Mouse (Mus musculus): ENCODE results near the gene Rprd1b. TPM values are rescaled to one million over a fixed set of nuclear protein-coding genes. Genes with fewer than 3 reads are reported as not detected.
"Not testable (repeated sequence)": the region's sequence is repeated elsewhere in the genome, so short reads cannot be mapped to it uniquely, and the experiment has no call there.

Gene Rprd1b
- polyA plus RNA-seq, 1 experiment from 2014 or later, result 40.7 TPM

- WGBS, result 65% methylated on average over 4 of the region's 4 CpGs
- Histone ChIP-seq H3K9me3 (no peaks in the 10 kb centered on the region), H3K27me3 (replicated peaks) (no peaks in the 10 kb centered on the region), H3K4me2 (no peak overlapping the region), H3K9ac (no peak overlapping the region), H3K4me1 (no peaks in the 10 kb centered on the region), H3K36me3 (peaks cover 26% of the 10 kb centered on the region), H3K4me3 (replicated peaks) (no peak overlapping the region), H3K27ac (no peak overlapping the region)
- ATAC-seq (ENCODE audit: insufficient read depth, low FRiP score, low read depth), result no peak
These were observed 17.9 kb downstream of the Rprd1b start for GRCm38 (mm10) chr2:158046186-158046585.

- no peak overlapping the region for H3K4me3 ChIP-seq (replicated peaks)
- no peak overlapping the region for H3K27ac ChIP-seq
- H3K27me3 ChIP-seq (replicated peaks), result no peaks in the 10 kb centered on the region
- 61% methylated on average over 3 of the region's 3 CpGs for WGBS
- no peaks in the 10 kb centered on the region for H3K4me1 ChIP-seq
- no peak overlapping the region for H3K4me2 ChIP-seq
- no peak overlapping the region for H3K9ac ChIP-seq
- H3K9me3 ChIP-seq, result no peaks in the 10 kb centered on the region
- peaks cover 34% of the 10 kb centered on the region for H3K36me3 ChIP-seq
- ATAC-seq (ENCODE audit: insufficient read depth, low FRiP score, low read depth), result no peak; the same call in 1 of the 2 replicates
These were observed 19.6 kb downstream of the Rprd1b start for GRCm38 (mm10) chr2:158047903-158048302.

- H3K36me3 ChIP-seq, result peaks cover 29% of the 10 kb centered on the region
- ATAC-seq (ENCODE audit: insufficient read depth, low FRiP score, low read depth), result no peak
These were observed 20.4 kb downstream of the Rprd1b start for GRCm38 (mm10) chr2:158048718-158049117.

DNA sequence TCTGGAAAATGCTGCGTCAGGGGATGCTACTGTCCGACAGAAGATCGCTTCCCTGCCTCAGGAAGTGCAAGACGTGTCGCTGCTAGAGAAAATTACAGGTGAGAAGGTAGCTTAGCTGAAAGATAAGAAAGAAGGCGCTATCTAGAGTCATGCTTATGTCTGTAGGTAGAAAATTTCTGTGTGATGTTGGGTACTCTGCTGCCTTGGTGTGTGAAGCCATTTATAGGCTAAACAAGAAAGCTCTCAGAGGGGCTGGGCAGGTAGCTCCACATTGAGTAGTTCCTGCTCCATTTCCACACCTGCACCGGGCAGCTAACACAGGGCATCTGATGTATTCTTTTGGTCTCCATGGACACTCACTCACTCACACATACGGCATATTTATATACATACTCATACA, 21.8 kb downstream of the Rprd1b start:
- no peak for ATAC-seq (ENCODE audit: insufficient read depth, low FRiP score, low read depth)
- Histone ChIP-seq H3K36me3 (peaks cover 33% of the 10 kb centered on the region), H3K27ac (no peak overlapping the region; the same call in 1 of the 2 replicates), H3K9ac (no peak overlapping the region), H3K4me2 (no peak overlapping the region), H3K4me3 (replicated peaks) (no peak overlapping the region), H3K9me3 (no peaks in the 10 kb centered on the region), H3K4me1 (no peaks in the 10 kb centered on the region), H3K27me3 (replicated peaks) (no peaks in the 10 kb centered on the region)
- WGBS, result 90% methylated on average over 8 of the region's 8 CpGs

More at GRCm38 (mm10) chr2:158048718-158049117, 20.4 kb downstream of the Rprd1b start:
- Histone ChIP-seq H3K27ac (no peak overlapping the region), H3K9ac (no peak overlapping the region), H3K9me3 (no peaks in the 10 kb centered on the region), H3K27me3 (replicated peaks) (no peaks in the 10 kb centered on the region), H3K4me1 (no peaks in the 10 kb centered on the region), H3K4me2 (no peak overlapping the region), H3K4me3 (replicated peaks) (no peak overlapping the region)
- WGBS, result 93% methylated on average over 1 of the region's 1 CpGs

- H3K27me3 ChIP-seq (replicated peaks), result no peaks in the 10 kb centered on the region
- no peak overlapping the region for H3K4me2 ChIP-seq
- no peaks in the 10 kb centered on the region for H3K4me1 ChIP-seq
- H3K36me3 ChIP-seq, result peaks cover 30% of the 10 kb centered on the region; the same call in 1 of the 2 replicates
- H3K4me3 ChIP-seq (replicated peaks), result no peak overlapping the region
- H3K27ac ChIP-seq, result no peak overlapping the region
- no peak overlapping the region for H3K9ac ChIP-seq
- WGBS, result 84% methylated on average over 3 of the region's 3 CpGs
- ATAC-seq (ENCODE audit: insufficient read depth, low FRiP score, low read depth), result no peak
- no peaks in the 10 kb centered on the region for H3K9me3 ChIP-seq
These were observed 26.3 kb downstream of the Rprd1b start for GRCm38 (mm10) chr2:158054596-158054995.

- H3K27ac ChIP-seq; H3K9ac ChIP-seq; ATAC-seq (ENCODE audit: insufficient read depth, low FRiP score, low read depth); H3K27me3 ChIP-seq (replicated peaks); H3K9me3 ChIP-seq; H3K4me3 ChIP-seq (replicated peaks); H3K4me2 ChIP-seq; H3K4me1 ChIP-seq: not testable (repeated sequence)
- 88% methylated on average over 8 of the region's 8 CpGs for WGBS
- peaks cover 30% of the 10 kb centered on the region for H3K36me3 ChIP-seq
These were observed 27.1 kb downstream of the Rprd1b start for GRCm38 (mm10) chr2:158055383-158055782.

DNA sequence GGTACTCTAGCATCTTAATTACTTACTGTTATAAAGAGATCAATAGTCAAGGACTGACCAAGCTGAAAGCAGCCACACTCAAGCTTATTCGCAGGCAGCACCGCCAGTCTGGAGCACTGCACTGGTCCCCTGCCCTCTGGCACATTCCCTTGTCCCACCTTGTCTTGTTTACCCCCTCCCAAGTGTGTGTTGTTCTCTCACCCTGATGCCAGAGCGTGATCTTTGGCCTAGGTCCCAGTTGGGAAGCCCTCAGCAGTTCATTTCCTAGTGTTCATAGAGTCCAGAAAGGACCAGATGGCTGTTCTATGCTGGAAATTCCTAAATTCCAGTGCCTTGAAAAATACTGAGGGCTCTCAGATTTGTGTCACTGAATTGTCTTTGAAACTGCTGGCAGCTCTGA, 28.7 kb downstream of the Rprd1b start:
- no peaks in the 10 kb centered on the region for H3K9me3 ChIP-seq
- no peak overlapping the region for H3K4me2 ChIP-seq
- no peaks in the 10 kb centered on the region for H3K27me3 ChIP-seq (replicated peaks)
- no peak overlapping the region for H3K9ac ChIP-seq
- ATAC-seq (ENCODE audit: insufficient read depth, low FRiP score, low read depth), result no peak
- peaks cover 35% of the 10 kb centered on the region for H3K36me3 ChIP-seq
- no peaks in the 10 kb centered on the region for H3K4me1 ChIP-seq
- H3K4me3 ChIP-seq (replicated peaks), result no peak overlapping the region
- no peak overlapping the region for H3K27ac ChIP-seq
- WGBS, result 92% methylated on average over 3 of the region's 3 CpGs

DNA sequence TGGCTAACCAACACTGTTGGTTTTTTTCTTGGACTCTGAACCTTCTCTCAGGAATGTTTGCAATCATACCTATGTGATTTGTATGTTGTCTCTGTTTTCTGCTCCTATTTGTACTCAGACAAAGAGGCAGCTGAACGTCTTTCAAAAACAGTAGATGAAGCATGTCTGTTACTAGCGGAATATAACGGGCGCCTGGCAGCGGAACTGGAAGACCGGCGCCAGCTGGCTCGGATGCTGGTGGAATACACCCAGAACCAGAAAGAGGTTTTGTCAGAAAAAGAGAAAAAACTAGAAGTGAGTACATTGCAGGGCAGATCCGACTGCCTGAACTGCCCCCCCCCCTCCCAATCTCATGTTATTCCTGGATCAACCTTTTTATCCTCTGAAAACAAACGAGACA, 30.2 kb downstream of the Rprd1b start:
- 84% methylated on average over 10 of the region's 10 CpGs for WGBS
- peaks cover 37% of the 10 kb centered on the region for H3K36me3 ChIP-seq

DNA sequence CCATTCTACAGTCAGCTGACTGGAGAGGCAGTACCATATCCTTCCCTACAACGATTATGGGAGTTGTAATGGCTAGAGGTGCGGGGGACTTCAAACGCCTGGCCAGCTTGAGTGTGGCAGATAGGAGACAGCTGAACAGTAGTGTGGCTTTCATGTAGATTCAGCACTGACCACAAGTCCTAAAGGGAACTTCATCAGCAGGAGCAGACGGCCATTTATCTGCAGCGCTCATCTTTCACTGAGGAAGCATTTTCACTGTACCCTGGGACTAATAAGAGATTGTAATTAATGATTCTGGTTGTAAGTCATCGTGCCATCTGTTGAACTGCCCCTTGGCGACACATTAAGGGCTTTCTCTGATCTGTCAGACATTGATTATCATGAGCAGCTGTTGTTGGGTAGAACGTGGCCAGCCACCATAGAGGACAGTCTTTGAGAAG, 31.4 kb downstream of the Rprd1b start:
- Histone ChIP-seq H3K9ac (no peak overlapping the region), H3K4me2 (no peak overlapping the region), H3K27me3 (replicated peaks) (no peaks in the 10 kb centered on the region), H3K4me1 (no peaks in the 10 kb centered on the region), H3K27ac (no peak overlapping the region), H3K4me3 (replicated peaks) (no peak overlapping the region), H3K9me3 (no peaks in the 10 kb centered on the region), H3K36me3 (peaks cover 34% of the 10 kb centered on the region)
- WGBS, result 73% methylated on average over 8 of the region's 8 CpGs
- no peak for ATAC-seq (ENCODE audit: insufficient read depth, low FRiP score, low read depth)

More for the DNA sequence above, 30.2 kb downstream of the Rprd1b start:
- Histone ChIP-seq H3K4me1 (no peaks in the 10 kb centered on the region), H3K4me2 (no peak overlapping the region), H3K9me3 (no peaks in the 10 kb centered on the region), H3K27ac (no peak overlapping the region), H3K27me3 (replicated peaks) (no peaks in the 10 kb centered on the region), H3K4me3 (replicated peaks) (no peak overlapping the region), H3K9ac (no peak overlapping the region)
- ATAC-seq (ENCODE audit: insufficient read depth, low FRiP score, low read depth), result no peak

GRCm38 (mm10) chr2:158063036-158063435, 34.7 kb downstream of the Rprd1b start:
- no peaks in the 10 kb centered on the region for H3K9me3 ChIP-seq
- 91% methylated on average over 3 of the region's 3 CpGs for WGBS
- H3K9ac ChIP-seq, result no peak overlapping the region
- H3K4me1 ChIP-seq, result no peaks in the 10 kb centered on the region
- no peaks in the 10 kb centered on the region for H3K27me3 ChIP-seq (replicated peaks)
- no peak for ATAC-seq (ENCODE audit: insufficient read depth, low FRiP score, low read depth)
- peaks cover 27% of the 10 kb centered on the region for H3K36me3 ChIP-seq
- no peak overlapping the region for H3K4me2 ChIP-seq
- no peak overlapping the region for H3K4me3 ChIP-seq (replicated peaks)
- no peak overlapping the region for H3K27ac ChIP-seq

GRCm38 (mm10) chr2:158064571-158065048, 36.3 kb downstream of the Rprd1b start:
- Histone ChIP-seq H3K27ac (no peak overlapping the region), H3K9ac (no peak overlapping the region), H3K9me3 (no peaks in the 10 kb centered on the region), H3K4me2 (no peak overlapping the region), H3K27me3 (replicated peaks) (no peaks in the 10 kb centered on the region), H3K4me1 (no peaks in the 10 kb centered on the region), H3K36me3 (peaks cover 23% of the 10 kb centered on the region), H3K4me3 (replicated peaks) (no peak overlapping the region)
- ATAC-seq (ENCODE audit: insufficient read depth, low FRiP score, low read depth), result no peak
- 27% methylated on average over 3 of the region's 3 CpGs for WGBS

- Histone ChIP-seq H3K4me2 (no peak overlapping the region), H3K4me3 (replicated peaks) (no peak overlapping the region), H3K27me3 (replicated peaks) (no peaks in the 10 kb centered on the region), H3K9me3 (no peaks in the 10 kb centered on the region), H3K36me3 (peaks cover 23% of the 10 kb centered on the region), H3K9ac (no peak overlapping the region), H3K4me1 (no peaks in the 10 kb centered on the region), H3K27ac (no peak overlapping the region)
- WGBS, result 69% methylated on average over 5 of the region's 5 CpGs
- ATAC-seq (ENCODE audit: insufficient read depth, low FRiP score, low read depth), result no peak
These were observed 36.8 kb downstream of the Rprd1b start for GRCm38 (mm10) chr2:158065064-158065463.

DNA sequence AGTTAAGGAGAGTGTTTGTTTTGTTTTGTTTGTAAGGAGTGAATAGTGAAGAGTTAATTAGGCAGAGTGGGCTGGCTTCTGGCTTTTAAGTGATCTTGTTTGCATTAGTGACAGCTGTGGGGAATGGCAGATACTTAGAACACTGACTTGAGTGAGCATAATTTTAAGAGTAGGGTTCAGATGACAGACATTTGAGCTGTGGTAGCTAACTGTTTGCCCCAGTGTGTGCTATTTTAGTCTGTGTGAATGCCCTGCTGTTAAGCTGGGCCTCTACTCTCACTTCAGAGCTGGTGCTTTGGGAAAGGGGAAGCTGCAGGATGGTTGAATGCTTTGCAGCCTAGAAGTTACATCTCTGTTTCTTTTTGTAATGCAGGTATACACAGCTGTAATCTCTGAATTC, 38.2 kb downstream of the Rprd1b start:
- Histone ChIP-seq H3K9me3 (no peaks in the 10 kb centered on the region), H3K27ac (no peak overlapping the region), H3K4me3 (replicated peaks) (no peak overlapping the region), H3K4me2 (no peak overlapping the region), H3K27me3 (replicated peaks) (no peaks in the 10 kb centered on the region), H3K36me3 (peaks cover 10% of the 10 kb centered on the region; the same call in 1 of the 2 replicates), H3K9ac (no peak overlapping the region), H3K4me1 (no peaks in the 10 kb centered on the region)
- ATAC-seq (ENCODE audit: insufficient read depth, low FRiP score, low read depth), result no peak
